Mouse (Mus musculus) liver, embryonic 14.5 days (tissue): Measurements from ENCODE around the gene Mgat4b.

Experiments used
- CTCF ChIP-seq: IDR thresholded peaks from 2 replicates; pipeline ENCODE4 v1.5.1; 2016; ENCODE audit warnings: antibody characterized with exemption, low read depth, control low read depth
- EP300 ChIP-seq: IDR thresholded peaks from 2 replicates; pipeline ENCODE4 v1.6.1; 2016; ENCODE audit warnings: antibody characterized with exemption, low read depth

- no peak for TF ChIP-seq EP300
- no peak for TF ChIP-seq CTCF
Measured at GRCm38 (mm10) chr11:50275568-50276151, 65.0 kb downstream of the Mgat4b start.
